Mouse (Mus musculus): ENCODE results near the gene Tbc1d8. TPM values are rescaled to one million over a fixed set of nuclear protein-coding genes. Genes with fewer than 3 reads are reported as not detected.

Gene Tbc1d8
- total and polyA plus RNA-seq, 3 experiments, result 1.5 to 2.4 TPM; not detected in 1

GRCm38 (mm10) chr1:39367601-39368266 is 110.8 kb downstream of the Tbc1d8 start, which contains the start of gene Rpl31 (continued):
- TF ChIP-seq USF1 (IDR thresholded peaks at IDR 0.05; ENCODE audit: low read depth, low read length) (peak; percentile 76), KAT2A (conservative IDR thresholded peaks at IDR 0.05; ENCODE audit: low read depth, low read length) (peak; percentile 81), TCF12 (IDR thresholded peaks at IDR 0.05; ENCODE audit: low read depth, low read length) (peak; percentile 74), TBP (IDR thresholded peaks at IDR 0.05; ENCODE audit: low read depth, low read length) (peak; percentile 70; the same call in 1 of the 2 replicates), JUND (IDR thresholded peaks at IDR 0.05; ENCODE audit: low read depth, low read length) (no peak), ELF1 (IDR thresholded peaks at IDR 0.05; ENCODE audit: low read depth, low read length) (peak; percentile 81), ZC3H11A (IDR thresholded peaks at IDR 0.05; ENCODE audit: low read depth, low read length) (no peak), HCFC1 (IDR thresholded peaks at IDR 0.05; ENCODE audit: low read depth, low read length) (peak; percentile 90), GATA1 (IDR thresholded peaks at IDR 0.05; ENCODE audit: low read depth, low read length) (no peak), MYB (IDR thresholded peaks at IDR 0.05; ENCODE audit: low read depth, low read length) (no peak), NELFE (IDR thresholded peaks at IDR 0.05; ENCODE audit: low read depth, low read length) (peak; percentile 93), ZNF384 (IDR thresholded peaks at IDR 0.05; ENCODE audit: low read depth, low read length) (no peak), POLR2AphosphoS5 (IDR thresholded peaks at IDR 0.05; ENCODE audit: borderline replicate concordance, low read depth, low read length) (no peak)

- no peak for DNase-seq (ENCODE audit: low read depth, low spot score)
- Histone ChIP-seq H3K27me3 (ENCODE audit: control insufficient read depth in 1 of 2, insufficient read depth in 2 of 2, low read length in 2 of 2) (no peaks in the 10 kb centered on the region), H3K4me3 (ENCODE audit: control insufficient read depth in 1 of 2, insufficient read depth in 1 of 2, low read depth in 2 of 2, low read length in 2 of 2) (peak overlapping the region; percentile 37 to 56), H3K9ac (ENCODE audit: control insufficient read depth, low read depth, low read length, poor library complexity, severe bottlenecking) (peak overlapping the region; percentile 37), H3K27ac (ENCODE audit: control insufficient read depth, low read depth, low read length) (no peak overlapping the region), H3K9me3 (replicated peaks; ENCODE audit: insufficient read depth, low read length) (no peaks in the 10 kb centered on the region), H3K79me2 (ENCODE audit: control insufficient read depth, insufficient read depth, low read length, poor library complexity) (peaks cover 25% of the 10 kb centered on the region), H3K4me1 (ENCODE audit: control insufficient read depth in 1 of 2, insufficient read depth in 2 of 2, low read length in 2 of 2) (peaks cover 2 to 27% of the 10 kb centered on the region in 2 experiments; a peak in 2 of 4 replicates), H3K36me3 (ENCODE audit: control insufficient read depth in 1 of 2, insufficient read depth in 2 of 2, low read length in 2 of 2) (peaks cover 26 to 30% of the 10 kb centered on the region in 2 experiments)
- TF ChIP-seq UBTF (IDR thresholded peaks at IDR 0.05; ENCODE audit: borderline replicate concordance, insufficient read depth, low read depth, low read length) (no peak), POLR2AphosphoS2 (IDR thresholded peaks at IDR 0.05; ENCODE audit: low read length) (no peak), BHLHE40 (IDR thresholded peaks at IDR 0.05; ENCODE audit: borderline replicate concordance, low read depth, low read length) (no peak), TAL1 (IDR thresholded peaks at IDR 0.05; ENCODE audit: low read length) (no peak), NELFE (IDR thresholded peaks at IDR 0.05; ENCODE audit: low read depth, low read length) (no peak), USF2 (IDR thresholded peaks at IDR 0.05; ENCODE audit: borderline replicate concordance in 1 of 2, insufficient read depth in 1 of 2, low read depth in 1 of 2, low read length in 2 of 2) (no peak), TCF12 (IDR thresholded peaks at IDR 0.05; ENCODE audit: low read depth, low read length) (no peak), EP300 (IDR thresholded peaks at IDR 0.05; ENCODE audit: low read depth in 1 of 2, low read length in 2 of 2) (no peak), MAX (IDR thresholded peaks at IDR 0.05; ENCODE audit: low read length) (no peak), MYC (IDR thresholded peaks at IDR 0.05; ENCODE audit: low read depth, low read length) (no peak), ETS1 (IDR thresholded peaks at IDR 0.05; ENCODE audit: low read depth, low read length) (no peak), CTCF (IDR thresholded peaks at IDR 0.05 in 2 of 3, conservative IDR thresholded peaks at IDR 0.05 in 1 of 3; ENCODE audit: control insufficient read depth in 1 of 3, insufficient read depth in 1 of 3, low read depth in 2 of 3, low read length in 3 of 3, poor library complexity in 1 of 3, severe bottlenecking in 1 of 3) (no peak), MYB (IDR thresholded peaks at IDR 0.05; ENCODE audit: low read depth, low read length) (no peak), ZNF384 (IDR thresholded peaks at IDR 0.05; ENCODE audit: low read depth, low read length) (no peak), POLR2A (IDR thresholded peaks at IDR 0.05; ENCODE audit: control insufficient read depth in 1 of 2, insufficient read depth in 1 of 2, low read depth in 1 of 2, low read length in 2 of 2, poor library complexity in 1 of 2) (no peak), SMC3 (IDR thresholded peaks at IDR 0.05; ENCODE audit: low read depth, low read length) (no peak), ZMIZ1 (IDR thresholded peaks at IDR 0.05; ENCODE audit: low read depth, low read length) (no peak), TBP (IDR thresholded peaks at IDR 0.05; ENCODE audit: low read depth, low read length) (no peak)
These were observed 111.5 kb downstream of the Tbc1d8 start for GRCm38 (mm10) chr1:39367045-39367444.
